Mouse (Mus musculus) liver, embryonic 14 days (tissue): ENCODE data around the gene Mup2. TPM values are rescaled to one million over a fixed set of nuclear protein-coding genes. Genes with fewer than 3 reads are reported as not detected.

Source experiments
- polyA plus RNA-seq: library from polyadenylated mRNA; depleted of rRNA; stranded (reverse); fragments of >200 nt; gene quantifications from 2 replicates; pipeline ENCODE4 v1.2.3, GENCODE M21; 2012; rRNA removed

Mup2 gene
- not detected in 2 replicates for polyA plus RNA-seq

GRCm38 (mm10) chr4:60154189-60154588, at the start of gene Mup2:
Mup2 (minus strand) TSS chr4:60154289.

Other genes with a start within 250 kb of the Mup2 start
- gene Slc46a2, start 239.2 kb downstream of the Mup2 start, polyA plus RNA-seq = not detected in 2 replicates
- gene Mup4, start 193.6 kb downstream of the Mup2 start, polyA plus RNA-seq = not detected in 2 replicates
- not detected in 2 replicates for gene Mup6, start 190.0 kb downstream of the Mup2 start, polyA plus RNA-seq
- not detected in 2 replicates for gene Mup7, start 83.8 kb downstream of the Mup2 start, polyA plus RNA-seq
- gene Mup8, start 68.3 kb upstream of the Mup2 start, polyA plus RNA-seq = not detected in 2 replicates